Mouse (Mus musculus): ENCODE measurements around the gene Stag1. TPM values are rescaled to one million over a fixed set of nuclear protein-coding genes. Genes with fewer than 3 reads are reported as not detected.
A peak's percentile ranks its signal among the peaks of the same experiment; 100 is the strongest.

Stag1 gene
- polyA plus RNA-seq, 1 experiment from 2014 or later: 35.7 TPM

DNA sequence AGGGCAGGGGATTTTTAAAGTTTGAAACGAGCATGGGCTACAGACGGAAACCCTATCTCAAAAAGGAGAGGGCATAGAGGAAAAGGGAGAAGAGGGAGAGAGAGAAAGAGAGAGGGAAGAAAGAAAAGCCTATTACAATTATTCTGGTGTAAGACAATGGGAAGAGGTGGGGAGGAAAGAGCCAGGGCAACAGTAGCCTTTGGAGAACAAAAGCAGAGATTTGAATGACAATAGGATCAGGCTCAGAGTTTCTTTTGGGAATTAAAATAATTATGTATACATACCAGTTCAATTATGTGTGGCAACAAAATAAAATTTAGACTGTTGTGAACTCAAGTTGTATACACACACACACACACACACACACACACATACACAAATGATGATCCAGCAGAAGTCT lies 43.2 kb downstream of the Stag1 start:
- no peaks in the 10 kb centered on the region for H3K36me3 ChIP-seq (ENCODE audit: control insufficient read depth, insufficient read depth, low read length)
- H3K9me3 ChIP-seq (replicated peaks; ENCODE audit: control insufficient read depth, low read length): no peaks in the 10 kb centered on the region
- H3K27ac ChIP-seq (ENCODE audit: low read length): no peak overlapping the region
- WGBS: 87% methylated on average over 2 of the region's 2 CpGs
- ATAC-seq (ENCODE audit: insufficient read depth, low FRiP score): no peak
- no peak overlapping the region for H3K4me2 ChIP-seq (ENCODE audit: low read depth, low read length)
- no peaks in the 10 kb centered on the region for H3K27me3 ChIP-seq (ENCODE audit: control insufficient read depth, insufficient read depth, low read length)
- H3K4me3 ChIP-seq (replicated peaks; ENCODE audit: low read length): no peak overlapping the region
- H3K9ac ChIP-seq (ENCODE audit: low read length): no peak overlapping the region
- peaks cover 8% of the 10 kb centered on the region; the same call in 1 of the 2 replicates for H3K4me1 ChIP-seq (ENCODE audit: control insufficient read depth, insufficient read depth, low read length)

DNA sequence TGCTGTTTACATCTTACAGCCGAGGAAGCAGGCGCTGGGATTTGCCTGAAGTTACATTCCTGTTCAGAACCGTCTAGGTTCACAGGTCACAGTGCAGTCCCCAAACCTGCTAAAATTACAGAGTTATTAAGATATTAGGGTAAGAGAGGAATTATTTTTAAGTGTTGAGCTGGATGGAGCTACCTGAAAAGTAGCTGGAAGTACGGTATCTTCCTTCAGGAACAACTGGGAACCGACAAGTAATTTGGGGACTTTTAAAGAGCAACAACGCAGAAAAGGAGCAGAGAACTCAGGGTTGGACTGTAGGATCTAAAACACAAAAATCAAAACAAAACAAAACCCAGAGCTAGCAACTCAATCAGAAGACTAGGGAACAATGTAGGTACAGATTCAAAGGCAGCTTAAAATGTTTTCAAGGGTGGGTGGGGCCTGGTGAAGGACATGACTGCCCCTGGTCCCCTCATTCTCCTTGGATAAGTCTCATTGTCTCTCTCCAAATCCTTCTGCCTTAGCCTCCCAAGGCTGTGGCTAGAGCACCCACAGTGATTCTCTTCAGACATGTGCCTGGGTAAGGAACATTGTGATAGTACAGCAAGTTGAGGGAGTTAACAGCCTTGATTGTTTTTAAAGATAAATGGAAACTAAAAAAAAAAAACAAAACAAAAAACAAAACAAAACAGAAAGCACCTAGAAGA lies 43.9 kb downstream of the Stag1 start:
- H3K4me3 ChIP-seq (replicated peaks; ENCODE audit: low read length): peak overlapping the region; percentile 83; the same call in 1 of the 2 replicates

DNA sequence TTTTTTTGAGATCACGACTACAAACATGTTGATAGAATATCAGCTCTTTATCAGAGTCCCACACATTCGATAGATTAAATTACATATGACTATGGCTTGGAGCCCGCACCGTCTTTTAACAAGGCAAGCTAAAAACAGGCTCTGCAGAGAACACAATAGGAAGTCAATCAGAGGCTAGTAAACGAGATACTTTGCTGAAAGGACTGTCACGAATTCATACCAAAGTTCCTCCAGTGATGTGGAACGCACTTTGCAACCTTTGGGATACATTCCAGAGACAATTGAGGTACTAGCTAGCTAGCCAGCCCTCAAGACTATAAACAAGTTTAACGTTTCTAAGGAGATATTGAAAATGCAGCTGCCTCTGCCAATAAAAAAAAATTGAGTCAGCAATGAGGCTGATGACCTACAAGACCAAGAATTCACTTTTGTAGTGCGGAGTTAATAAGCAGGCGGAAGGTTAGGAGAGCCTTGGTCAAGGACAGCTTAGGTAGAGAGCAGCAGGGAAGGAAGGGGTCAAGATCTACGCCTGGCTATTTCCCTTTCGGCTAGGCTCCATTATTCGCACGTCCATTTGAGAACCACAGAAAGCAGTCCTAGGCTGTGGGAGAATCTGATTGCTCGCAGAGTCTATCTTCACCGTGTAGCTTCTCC lies 44.7 kb downstream of the Stag1 start:
- WGBS: 1% methylated on average over 16 of the region's 16 CpGs
- no peak for ATAC-seq (ENCODE audit: insufficient read depth, low FRiP score)

More for the DNA sequence above, 43.9 kb downstream of the Stag1 start:
- WGBS: 44% methylated on average over 6 of the region's 6 CpGs
- H3K9me3 ChIP-seq (replicated peaks; ENCODE audit: control insufficient read depth, low read length): no peaks in the 10 kb centered on the region
- peak overlapping the region; percentile 50 for H3K9ac ChIP-seq (ENCODE audit: low read length)
- H3K27me3 ChIP-seq (ENCODE audit: control insufficient read depth, insufficient read depth, low read length): no peaks in the 10 kb centered on the region
- H3K27ac ChIP-seq (ENCODE audit: low read length): peak overlapping the region; percentile 98; the same call in 1 of the 2 replicates
- peaks cover 8% of the 10 kb centered on the region; the same call in 1 of the 2 replicates for H3K4me1 ChIP-seq (ENCODE audit: control insufficient read depth, insufficient read depth, low read length)
- ATAC-seq (ENCODE audit: insufficient read depth, low FRiP score): no peak
- peak overlapping the region; percentile 53 for H3K4me2 ChIP-seq (ENCODE audit: low read depth, low read length)
- H3K36me3 ChIP-seq (ENCODE audit: control insufficient read depth, insufficient read depth, low read length): no peaks in the 10 kb centered on the region

DNA sequence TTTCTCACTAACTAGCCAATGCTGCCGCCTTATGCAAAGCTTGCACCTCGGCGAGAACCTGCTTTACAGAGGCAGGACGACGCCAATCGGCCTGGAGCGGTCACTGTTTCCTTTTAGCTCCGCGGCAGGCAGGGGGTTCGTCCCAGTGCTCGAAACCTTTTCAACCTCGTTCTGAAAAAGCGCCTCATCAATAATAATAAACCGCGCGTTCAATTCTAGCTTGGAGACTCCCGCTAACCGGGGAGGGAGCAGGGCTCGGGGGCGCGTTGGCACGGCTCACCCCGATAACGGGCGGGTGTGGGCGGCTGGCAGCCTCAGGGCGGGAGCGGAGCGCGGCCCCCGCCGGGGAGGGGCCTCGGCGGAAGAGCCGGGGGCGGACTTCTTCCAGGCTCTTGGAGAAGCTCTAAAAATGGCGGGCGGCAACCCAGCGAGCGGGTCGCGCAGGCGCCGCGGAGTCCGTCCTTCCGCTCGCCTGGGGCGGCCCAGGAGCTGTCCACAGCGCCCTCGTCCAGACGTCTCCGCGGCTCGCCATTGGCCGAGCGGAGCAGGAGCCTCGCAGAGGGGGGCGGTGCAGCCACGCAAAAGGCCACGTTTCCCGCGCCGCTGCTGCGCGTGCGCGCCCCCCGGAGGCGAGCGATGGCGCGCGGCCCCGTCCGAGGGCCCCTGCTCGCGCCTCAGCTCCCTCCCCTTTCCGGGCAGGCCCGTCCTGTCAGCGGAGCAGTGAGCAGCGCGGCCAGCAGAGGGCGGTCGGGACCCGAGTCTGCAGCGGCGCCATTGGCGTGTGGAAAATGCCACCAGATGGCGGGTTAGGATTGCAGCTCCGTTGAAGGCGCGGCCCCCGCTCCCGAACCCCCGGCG lies 45.5 kb downstream of the Stag1 start:
- WGBS: 0% methylated on average over 92 of the region's 97 CpGs
- H3K4me3 ChIP-seq (replicated peaks; ENCODE audit: low read length): peak overlapping the region; percentile 83
- H3K4me2 ChIP-seq (ENCODE audit: low read depth, low read length): peak overlapping the region; percentile 53
- H3K9ac ChIP-seq (ENCODE audit: low read length): peak overlapping the region; percentile 99
- H3K9me3 ChIP-seq (replicated peaks; ENCODE audit: control insufficient read depth, low read length): no peaks in the 10 kb centered on the region; the same call in 1 of the 2 replicates
- peak; percentile 98 for ATAC-seq (ENCODE audit: insufficient read depth, low FRiP score)
- peaks cover 10% of the 10 kb centered on the region; the same call in 1 of the 2 replicates for H3K4me1 ChIP-seq (ENCODE audit: control insufficient read depth, insufficient read depth, low read length)
- no peaks in the 10 kb centered on the region for H3K27me3 ChIP-seq (ENCODE audit: control insufficient read depth, insufficient read depth, low read length)
- peak overlapping the region; percentile 98 for H3K27ac ChIP-seq (ENCODE audit: low read length)
- no peaks in the 10 kb centered on the region for H3K36me3 ChIP-seq (ENCODE audit: control insufficient read depth, insufficient read depth, low read length)

More for the DNA sequence above, 44.7 kb downstream of the Stag1 start:
- Histone ChIP-seq H3K9ac (ENCODE audit: low read length) (peak overlapping the region; percentile 80), H3K27ac (ENCODE audit: low read length) (peak overlapping the region; percentile 98), H3K36me3 (ENCODE audit: control insufficient read depth, insufficient read depth, low read length) (no peaks in the 10 kb centered on the region), H3K4me2 (ENCODE audit: low read depth, low read length) (peak overlapping the region; percentile 53), H3K4me1 (ENCODE audit: control insufficient read depth, insufficient read depth, low read length) (peaks cover 10% of the 10 kb centered on the region; the same call in 1 of the 2 replicates), H3K4me3 (replicated peaks; ENCODE audit: low read length) (peak overlapping the region; percentile 83), H3K9me3 (replicated peaks; ENCODE audit: control insufficient read depth, low read length) (no peaks in the 10 kb centered on the region), H3K27me3 (ENCODE audit: control insufficient read depth, insufficient read depth, low read length) (no peaks in the 10 kb centered on the region)

DNA sequence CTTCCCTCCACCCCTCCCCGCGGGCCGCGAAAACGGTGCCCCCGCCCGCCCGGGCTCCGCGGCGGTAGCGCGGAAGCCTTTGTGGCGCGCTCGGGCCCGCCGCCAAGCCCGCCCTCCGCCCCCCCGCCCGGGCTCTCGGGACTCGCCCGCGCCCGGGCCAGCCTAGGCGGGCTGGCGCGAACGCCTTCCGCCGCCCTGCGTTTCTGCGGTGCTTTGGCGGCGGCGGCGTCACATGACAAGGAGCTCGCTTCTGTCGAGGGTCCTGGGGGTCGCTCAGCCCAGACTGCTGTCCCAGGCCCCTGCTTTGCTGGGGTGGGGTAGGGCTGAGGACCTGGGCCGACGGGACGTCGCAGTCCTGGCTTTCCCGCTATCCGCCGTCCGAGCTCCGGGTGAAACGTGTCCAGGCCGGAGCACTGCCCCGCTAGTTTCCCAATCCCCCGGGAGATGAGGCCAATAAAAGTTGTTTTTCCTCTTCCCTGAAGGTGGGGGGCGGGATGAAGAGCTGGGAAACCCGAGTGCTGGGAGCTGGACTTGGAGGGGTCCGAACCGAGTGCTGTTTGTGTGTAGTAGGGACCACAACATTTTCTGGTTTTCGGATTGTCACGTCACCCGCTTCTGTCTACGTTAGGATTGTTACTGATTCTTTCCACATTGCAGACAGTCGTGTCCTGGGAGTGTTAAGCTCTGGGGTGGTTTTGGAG lies 46.6 kb downstream of the Stag1 start:
- Histone ChIP-seq H3K4me2 (ENCODE audit: low read depth, low read length) (peak overlapping the region; percentile 70), H3K4me1 (ENCODE audit: control insufficient read depth, insufficient read depth, low read length) (peaks cover 10% of the 10 kb centered on the region; the same call in 1 of the 2 replicates), H3K36me3 (ENCODE audit: control insufficient read depth, insufficient read depth, low read length) (no peaks in the 10 kb centered on the region; the same call in 1 of the 2 replicates), H3K27me3 (ENCODE audit: control insufficient read depth, insufficient read depth, low read length) (no peaks in the 10 kb centered on the region), H3K27ac (ENCODE audit: low read length) (peak overlapping the region; percentile 98), H3K4me3 (replicated peaks; ENCODE audit: low read length) (peak overlapping the region; percentile 83), H3K9ac (ENCODE audit: low read length) (peak overlapping the region; percentile 99), H3K9me3 (replicated peaks; ENCODE audit: control insufficient read depth, low read length) (no peaks in the 10 kb centered on the region; the same call in 1 of the 2 replicates)
- WGBS: under 1% methylated on average over 56 of the region's 64 CpGs
- peak; percentile 15 for ATAC-seq (ENCODE audit: insufficient read depth, low FRiP score)

DNA sequence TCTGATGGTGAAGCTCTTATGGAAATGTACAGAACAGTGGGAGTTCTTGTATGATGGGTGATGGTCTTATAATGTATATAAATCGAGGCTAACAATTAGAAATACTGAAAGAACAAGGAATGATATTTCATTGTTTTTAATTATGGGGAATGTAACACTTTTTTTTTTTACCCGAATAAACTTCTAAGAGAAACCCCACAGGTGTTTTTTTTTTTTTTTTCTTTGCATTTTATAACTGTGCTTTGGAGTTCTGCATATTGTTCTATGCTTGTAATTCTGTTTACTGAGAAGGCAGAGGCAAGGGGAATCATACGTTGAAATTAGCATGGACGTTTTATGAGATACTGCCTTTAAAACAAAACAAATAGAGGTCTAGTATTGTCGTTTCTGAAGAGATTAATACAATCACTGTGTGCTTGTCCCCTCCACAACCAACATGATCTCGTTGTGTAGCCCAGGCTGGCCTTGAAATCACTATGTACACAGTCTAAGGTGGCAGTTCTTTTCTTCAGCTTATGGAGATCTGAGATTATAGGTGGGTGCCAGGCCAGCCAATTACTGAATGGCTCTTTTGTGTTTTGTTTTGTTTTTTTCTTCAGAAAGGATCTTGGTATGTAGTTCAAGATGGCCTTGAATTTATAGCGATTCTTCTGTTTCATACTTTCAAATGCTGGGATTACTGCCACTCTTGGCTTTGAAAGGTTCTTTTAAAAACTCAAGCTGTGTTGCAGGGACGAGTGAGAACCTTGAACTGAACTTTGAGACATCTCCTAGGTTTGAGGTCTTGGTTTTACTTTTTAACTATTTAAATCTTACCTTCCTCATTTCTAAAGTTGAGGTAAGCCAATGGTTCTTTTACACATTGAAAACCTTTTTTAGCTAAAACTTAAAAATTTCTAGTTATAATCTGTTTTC lies 47.7 kb downstream of the Stag1 start:
- Histone ChIP-seq H3K4me1 (ENCODE audit: control insufficient read depth, insufficient read depth, low read length) (peaks cover 10% of the 10 kb centered on the region; the same call in 1 of the 2 replicates), H3K27me3 (ENCODE audit: control insufficient read depth, insufficient read depth, low read length) (no peaks in the 10 kb centered on the region), H3K36me3 (ENCODE audit: control insufficient read depth, insufficient read depth, low read length) (no peaks in the 10 kb centered on the region; the same call in 1 of the 2 replicates), H3K27ac (ENCODE audit: low read length) (peak overlapping the region; percentile 38; the same call in 1 of the 2 replicates), H3K9ac (ENCODE audit: low read length) (peak overlapping the region; percentile 31; the same call in 1 of the 2 replicates), H3K9me3 (replicated peaks; ENCODE audit: control insufficient read depth, low read length) (no peaks in the 10 kb centered on the region; the same call in 1 of the 2 replicates), H3K4me3 (replicated peaks; ENCODE audit: low read length) (peak overlapping the region; percentile 83; the same call in 1 of the 2 replicates), H3K4me2 (ENCODE audit: low read depth, low read length) (peak overlapping the region; percentile 70)
- no peak for ATAC-seq (ENCODE audit: insufficient read depth, low FRiP score)
- 26% methylated on average over 8 of the region's 8 CpGs for WGBS

DNA sequence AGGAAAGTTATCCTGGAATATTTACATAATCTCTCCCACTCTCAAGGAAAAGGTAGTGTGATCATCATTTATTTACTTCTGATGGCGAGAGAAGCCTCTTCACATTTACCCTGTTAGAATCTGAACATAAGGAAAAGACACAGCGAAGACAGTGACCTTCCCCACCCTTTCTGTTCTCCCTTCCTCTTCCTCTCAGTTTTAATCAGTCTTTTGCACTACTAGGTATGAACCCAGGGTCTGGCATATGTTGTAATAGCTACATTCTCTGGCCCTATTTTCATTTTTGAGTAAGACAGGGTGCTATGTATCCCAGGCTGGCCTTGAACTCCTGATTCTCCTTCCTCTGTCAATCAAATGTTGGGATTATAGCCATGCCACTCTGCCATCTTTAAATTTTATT lies 48.7 kb downstream of the Stag1 start:
- ATAC-seq (ENCODE audit: insufficient read depth, low FRiP score): no peak
- 81% methylated on average over 2 of the region's 2 CpGs for WGBS

More for the DNA sequence above, 48.7 kb downstream of the Stag1 start:
- H3K9me3 ChIP-seq (replicated peaks; ENCODE audit: control insufficient read depth, low read length): no peaks in the 10 kb centered on the region; the same call in 1 of the 2 replicates
- no peak overlapping the region for H3K4me3 ChIP-seq (replicated peaks; ENCODE audit: low read length)
- peaks cover 10% of the 10 kb centered on the region; the same call in 1 of the 2 replicates for H3K4me1 ChIP-seq (ENCODE audit: control insufficient read depth, insufficient read depth, low read length)
- no peak overlapping the region for H3K27ac ChIP-seq (ENCODE audit: low read length)
- no peak overlapping the region for H3K4me2 ChIP-seq (ENCODE audit: low read depth, low read length)
- H3K27me3 ChIP-seq (ENCODE audit: control insufficient read depth, insufficient read depth, low read length): no peaks in the 10 kb centered on the region
- no peak overlapping the region for H3K9ac ChIP-seq (ENCODE audit: low read length)
- H3K36me3 ChIP-seq (ENCODE audit: control insufficient read depth, insufficient read depth, low read length): no peaks in the 10 kb centered on the region; the same call in 1 of the 2 replicates

Data from stomach, embryonic 16.5 days (tissue).